Mouse (Mus musculus) embryo, embryonic 11 days (tissue): ENCODE results near the gene Gsk3a.

Experiments used
- DNase-seq: peaks from one replicate; pipeline ENCODE4 v3.0.0-alpha.2; 2015

Gene Gsk3a

DNA sequence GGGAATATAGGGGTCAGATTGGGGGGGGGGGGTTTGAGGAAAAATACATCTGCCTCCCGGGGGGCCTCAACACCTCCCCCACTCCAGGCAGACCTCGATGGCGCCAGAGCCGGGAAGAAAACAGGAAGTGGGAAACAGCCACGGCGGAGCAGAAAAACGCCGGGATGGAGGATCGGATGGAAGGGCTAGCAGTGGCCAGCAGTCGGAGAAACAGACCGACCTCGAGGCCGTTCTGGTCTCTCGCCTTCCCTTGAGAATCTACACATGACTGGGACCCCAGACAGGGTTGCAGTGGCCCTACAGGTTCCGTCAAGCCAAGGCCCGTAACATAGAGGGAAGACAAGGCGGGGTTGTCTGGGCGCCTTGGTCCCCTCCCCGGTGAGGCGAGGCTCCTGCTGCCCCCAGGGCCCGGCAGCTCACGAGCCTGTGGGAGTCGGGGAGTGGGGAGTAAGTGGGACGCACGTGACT, 11.2 kb upstream of the Gsk3a start:
- DNase-seq = peak; percentile 66

- peak; percentile 63 for DNase-seq
These were observed 10.5 kb upstream of the Gsk3a start for GRCm38 (mm10) chr7:25248018-25248647.

- DNase-seq = no peak
These were observed 9.8 kb upstream of the Gsk3a start for GRCm38 (mm10) chr7:25247498-25247897.

DNA sequence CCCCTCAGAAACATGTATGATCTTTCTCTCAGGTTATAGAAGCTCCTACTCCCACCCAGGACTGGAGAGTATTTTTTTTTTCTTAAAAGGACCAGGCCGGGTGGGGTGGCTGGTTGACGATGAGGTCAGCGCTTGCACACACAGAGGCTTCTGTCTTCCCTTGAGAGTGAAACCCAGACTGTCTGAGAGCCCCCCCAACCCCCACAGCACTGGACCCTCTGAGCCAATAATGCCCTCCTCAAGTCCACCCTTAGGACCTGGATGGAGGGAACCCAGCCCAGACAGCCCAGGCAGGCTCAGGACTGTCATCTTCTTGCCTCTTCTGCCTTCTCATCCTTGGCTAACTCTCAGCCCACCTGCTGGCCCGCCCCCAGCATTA, 9.1 kb upstream of the Gsk3a start:
- no peak for DNase-seq

DNA sequence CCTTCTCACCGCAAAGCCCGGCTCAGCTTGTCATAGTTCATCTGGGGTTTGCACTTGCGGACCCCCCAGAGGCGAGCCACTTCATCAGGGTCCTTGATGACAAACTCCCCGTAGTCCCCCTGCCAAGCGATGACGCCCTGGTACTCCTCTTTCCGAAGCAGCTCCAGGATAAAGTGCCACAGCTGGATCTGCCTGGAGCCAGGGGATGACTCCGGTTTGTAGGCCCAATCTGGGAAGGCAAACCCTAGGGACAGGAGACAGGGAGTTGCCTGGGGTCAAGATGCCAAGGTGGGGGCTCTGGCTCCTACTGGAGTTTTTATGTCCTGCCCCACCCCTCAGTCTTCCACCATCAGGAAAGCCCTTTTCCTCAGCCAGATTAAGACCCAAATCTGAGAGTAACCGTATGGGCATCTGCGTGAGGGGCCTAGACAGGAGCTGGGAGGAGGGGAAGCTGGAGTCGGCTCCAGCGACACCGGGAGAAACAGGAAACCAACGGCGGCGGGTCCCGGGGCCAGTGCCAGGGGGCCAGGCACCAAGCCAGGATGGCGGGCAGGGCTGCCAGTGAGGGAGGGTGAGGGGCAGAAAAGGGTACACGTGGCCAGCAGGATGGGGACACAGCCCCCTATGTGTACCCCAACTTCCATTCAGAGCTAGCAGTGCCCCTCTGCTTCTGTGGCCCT, 8.6 kb upstream of the Gsk3a start:
- no peak for DNase-seq

GRCm38 (mm10) chr7:25244562-25245369, 7.1 kb upstream of the Gsk3a start:
- DNase-seq = no peak

DNA sequence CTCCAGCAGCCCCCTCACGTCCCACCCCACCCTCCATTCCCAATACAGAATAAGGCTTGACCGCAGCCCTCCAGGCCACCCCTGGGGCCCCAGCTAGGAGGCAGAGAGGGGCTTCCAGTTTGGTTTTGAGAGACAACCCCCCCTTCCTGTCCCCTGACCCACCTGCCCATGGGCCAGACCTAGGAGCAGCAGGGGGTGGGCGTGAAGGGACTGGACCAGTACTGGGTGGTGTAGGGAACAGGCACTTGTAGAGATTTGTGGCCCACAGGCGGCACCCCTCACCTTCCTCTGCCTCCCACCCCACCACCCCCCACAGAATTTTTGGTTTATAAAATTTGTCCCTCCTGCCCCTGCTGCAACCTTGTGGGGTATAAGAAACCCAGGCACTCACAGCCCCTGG, 5.7 kb upstream of the Gsk3a start:
- no peak for DNase-seq

DNA sequence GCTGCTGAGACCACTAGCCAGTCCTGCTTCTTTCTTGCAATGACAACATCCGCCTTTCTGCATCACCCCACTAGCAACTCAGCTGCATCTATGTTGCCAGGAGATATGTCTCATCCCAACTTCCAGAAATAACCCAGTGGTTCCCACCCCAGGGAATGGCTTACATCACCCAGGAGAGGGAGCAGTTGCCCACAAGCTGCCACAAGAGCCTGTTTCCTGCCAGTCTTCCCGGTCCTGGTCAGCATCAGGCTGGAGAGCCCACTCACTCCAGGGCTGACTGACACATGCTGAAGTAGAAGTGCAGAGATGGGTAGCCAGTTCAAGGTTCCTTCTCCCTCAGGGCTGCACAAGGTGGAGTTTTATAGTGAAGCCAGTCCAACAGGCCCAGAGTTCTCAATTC, 3.4 kb upstream of the Gsk3a start:
- DNase-seq = peak; percentile 63

- no peak for DNase-seq
These were observed 3.0 kb upstream of the Gsk3a start for GRCm38 (mm10) chr7:25240631-25241030.

- peak; percentile 93 for DNase-seq
These were observed 1.4 kb upstream of the Gsk3a start for GRCm38 (mm10) chr7:25238829-25239623.

DNA sequence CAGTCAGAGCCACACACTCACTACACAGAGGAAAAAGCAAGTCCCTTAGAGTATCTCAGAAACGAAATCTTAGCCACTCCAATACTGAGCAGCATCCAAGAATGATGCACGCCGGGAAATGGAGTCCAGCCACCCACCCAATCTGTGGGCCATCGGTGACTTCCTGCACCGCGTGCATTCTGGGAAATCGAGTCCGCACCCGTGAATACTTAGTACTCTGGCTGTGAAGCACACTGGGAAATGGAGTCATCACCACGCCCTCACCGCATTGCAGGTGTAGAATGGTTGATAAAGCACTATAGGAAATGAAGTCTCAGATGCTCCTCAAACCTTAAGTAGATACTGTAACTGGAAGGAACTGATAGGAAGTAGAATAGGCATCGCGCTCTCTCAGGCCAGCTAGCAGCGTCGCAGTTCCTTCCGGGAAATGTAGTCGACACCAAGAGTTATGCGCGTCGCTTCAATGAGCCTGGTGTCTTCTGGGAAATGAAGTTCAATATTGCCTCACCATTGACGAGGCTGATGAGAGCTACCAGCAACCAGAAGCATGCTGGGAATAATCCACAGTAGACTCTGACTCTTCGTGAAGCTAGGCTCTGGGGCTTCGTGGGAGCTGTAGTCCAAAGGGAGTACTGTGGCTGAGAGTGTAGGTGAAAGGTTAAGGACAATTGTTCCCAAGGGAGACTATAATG, 510 bp upstream of the Gsk3a start:
- peak; percentile 96 for DNase-seq

DNA sequence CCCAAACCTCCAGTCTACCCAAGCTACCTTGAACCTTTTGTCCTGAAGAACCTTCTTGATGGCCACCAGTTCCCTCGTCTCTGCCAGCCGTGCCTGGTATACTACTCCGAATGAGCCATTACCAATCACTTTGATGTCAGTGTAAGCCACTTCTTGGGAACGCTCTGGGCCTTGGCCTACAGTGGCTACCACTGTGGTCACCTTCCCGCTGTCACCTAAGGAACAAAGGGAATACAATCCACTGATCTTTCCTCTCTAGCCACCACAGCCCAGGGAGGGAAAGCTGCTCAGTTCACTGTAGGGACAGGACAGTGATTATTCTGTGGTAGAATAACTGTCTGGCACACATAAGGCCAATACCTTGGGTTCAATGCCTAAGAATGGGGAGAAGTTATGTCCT, 2.1 kb downstream of the Gsk3a start:
- no peak for DNase-seq

- no peak for DNase-seq
These were observed 4.6 kb downstream of the Gsk3a start for GRCm38 (mm10) chr7:25233061-25233460.

DNA sequence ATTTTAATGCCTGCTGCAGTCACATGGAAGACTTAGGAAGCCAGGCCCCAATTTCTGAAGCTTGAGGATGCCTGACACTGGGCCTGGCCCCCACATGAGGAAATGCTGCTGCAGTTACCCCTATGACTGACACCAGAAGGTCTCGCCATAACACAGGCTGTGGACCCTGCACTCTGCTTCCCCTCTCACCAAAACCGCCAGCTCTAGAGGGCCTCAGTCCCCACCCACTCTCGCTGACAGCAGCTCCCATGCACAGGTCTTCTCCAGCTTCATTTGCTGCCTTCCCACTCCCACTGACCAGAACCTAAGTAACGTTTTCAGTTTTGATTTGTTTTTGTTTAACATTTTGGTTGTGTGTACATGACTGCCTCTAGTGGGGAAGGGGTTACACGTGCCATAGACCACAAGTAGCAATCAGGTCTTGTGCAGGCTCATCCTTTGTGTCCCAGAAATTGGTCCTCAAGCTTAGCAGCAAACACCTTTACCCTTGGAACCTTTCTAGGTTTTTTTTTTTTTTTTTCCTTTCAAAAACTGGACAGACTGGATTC, 5.5 kb downstream of the Gsk3a start:
- DNase-seq = no peak

GRCm38 (mm10) chr7:25230690-25231285, 6.9 kb downstream of the Gsk3a start:
- no peak for DNase-seq

GRCm38 (mm10) chr7:25227523-25228300, 9.9 kb downstream of the Gsk3a start:
- no peak for DNase-seq

DNA sequence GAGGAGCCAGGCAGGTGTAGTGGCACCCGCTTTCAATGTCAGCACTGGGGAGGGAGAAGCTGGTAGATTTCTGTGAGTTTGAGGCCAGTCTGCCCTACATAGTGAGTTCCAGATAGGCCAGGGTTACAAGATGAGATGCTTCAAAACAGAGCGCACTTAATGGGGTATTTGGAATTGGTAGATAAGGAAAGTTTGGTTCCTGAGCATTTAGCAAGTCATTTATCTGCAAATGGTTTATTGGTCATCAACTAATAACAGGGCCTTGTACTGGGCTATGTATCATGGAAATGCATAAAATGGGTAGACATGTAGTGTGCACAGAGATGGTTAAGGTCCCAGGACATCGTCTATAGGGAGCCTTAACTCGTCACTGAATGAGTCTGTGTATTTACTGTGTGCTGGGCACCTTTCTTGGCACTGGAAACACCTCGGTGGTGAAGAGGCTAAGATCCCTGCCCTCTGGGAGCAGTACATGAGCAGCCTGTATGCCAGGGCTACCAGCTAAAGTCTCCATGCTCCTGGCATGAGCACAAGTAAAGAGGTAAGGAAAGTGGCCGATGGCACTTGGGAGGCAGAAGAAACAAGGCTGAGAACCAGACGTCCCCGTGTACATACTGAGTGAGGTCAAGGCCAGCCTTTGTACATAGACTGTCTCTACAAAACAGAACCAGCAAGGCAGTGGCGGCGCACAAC, 15.2 kb downstream of the Gsk3a start:
- DNase-seq = no peak

DNA sequence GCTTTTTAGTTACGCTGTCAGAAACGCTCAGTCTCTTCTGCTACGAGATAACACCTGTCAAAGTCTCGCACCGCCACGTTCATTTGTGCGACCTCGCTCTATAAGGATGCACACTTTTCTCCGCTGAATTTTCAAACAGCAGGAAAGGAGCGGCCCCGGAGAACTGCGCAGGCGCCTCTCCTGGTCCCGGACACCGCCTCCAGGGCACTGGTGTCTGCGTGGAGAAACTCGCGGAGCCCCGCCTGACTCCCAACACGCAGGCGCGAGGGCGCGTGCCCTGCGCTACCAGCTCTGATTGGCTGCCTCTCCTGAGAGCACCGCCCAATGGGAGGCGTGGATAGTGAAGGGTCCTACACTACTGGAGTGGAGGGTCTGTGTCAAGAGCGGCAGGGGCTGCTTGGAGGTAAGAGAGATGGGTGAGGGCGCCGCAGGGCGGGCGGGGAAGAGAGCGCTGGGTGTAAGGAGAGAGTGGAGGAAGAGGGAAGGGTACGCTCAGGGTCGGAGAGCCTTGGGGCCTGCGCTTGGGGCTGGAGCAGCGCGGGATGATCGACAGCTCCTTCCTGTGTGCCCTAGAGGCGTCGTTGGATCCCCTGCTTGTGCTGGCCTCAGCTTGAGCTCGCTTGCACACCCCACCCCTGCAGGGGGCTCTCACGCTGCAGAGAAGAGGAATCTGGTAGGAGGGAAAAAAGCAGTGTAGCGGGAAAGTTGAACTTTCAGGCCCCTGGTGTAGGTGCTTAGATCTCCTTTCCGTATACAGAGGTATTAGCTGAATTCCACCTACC, 16.4 kb downstream of the Gsk3a start, which contains the start of gene Zfp526:
Zfp526 (plus strand) TSS at position 324 of the 782 bp plus-strand sequence.
- peak; percentile 100 for DNase-seq

DNA sequence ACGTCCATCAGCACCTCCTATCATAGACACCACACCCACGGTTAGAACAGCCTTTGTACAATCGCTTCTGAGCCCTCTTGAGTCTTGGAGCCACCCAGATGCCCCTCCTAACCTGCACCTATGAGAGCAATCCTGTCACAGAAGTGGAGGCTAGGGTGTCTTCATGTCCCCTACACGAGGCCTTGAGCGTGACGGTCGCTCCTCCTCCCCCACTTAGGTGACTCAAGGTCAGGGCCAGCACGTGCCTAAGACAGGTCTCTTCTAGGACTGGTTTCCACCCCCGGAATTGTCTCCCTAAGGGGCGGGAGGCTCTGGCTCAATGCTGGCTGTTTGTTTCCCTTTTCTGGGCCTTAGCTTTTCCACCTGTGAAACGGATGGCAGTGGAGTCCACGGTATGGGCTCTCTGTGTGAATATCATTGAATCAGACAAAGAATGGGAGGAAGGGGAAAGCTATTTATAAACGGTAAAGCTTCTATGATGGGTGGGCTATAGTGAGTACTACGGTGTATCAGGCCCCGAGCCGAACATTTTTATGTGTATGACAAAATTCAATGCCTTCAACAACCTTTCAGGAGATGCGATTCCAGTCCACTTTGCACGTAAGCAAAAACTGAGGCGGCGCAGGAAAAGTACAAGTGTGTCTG, 17.1 kb downstream of the Gsk3a start, which contains the start of gene Dedd2:
Dedd2 (minus strand) TSS at position 159 of the 645 bp plus-strand sequence.
- no peak for DNase-seq
